Mouse (Mus musculus): ENCODE measurements around the gene Abhd6.
"Not testable (repeated sequence)": the region's sequence is repeated elsewhere in the genome, so short reads cannot be mapped to it uniquely, and the experiment has no call there.

Gene Abhd6

GRCm38 (mm10) chr14:7999030-7999429 lies 3.7 kb upstream of the Abhd6 start:
- no peak for DNase-seq (ENCODE audit: extremely low spot score)

DNA sequence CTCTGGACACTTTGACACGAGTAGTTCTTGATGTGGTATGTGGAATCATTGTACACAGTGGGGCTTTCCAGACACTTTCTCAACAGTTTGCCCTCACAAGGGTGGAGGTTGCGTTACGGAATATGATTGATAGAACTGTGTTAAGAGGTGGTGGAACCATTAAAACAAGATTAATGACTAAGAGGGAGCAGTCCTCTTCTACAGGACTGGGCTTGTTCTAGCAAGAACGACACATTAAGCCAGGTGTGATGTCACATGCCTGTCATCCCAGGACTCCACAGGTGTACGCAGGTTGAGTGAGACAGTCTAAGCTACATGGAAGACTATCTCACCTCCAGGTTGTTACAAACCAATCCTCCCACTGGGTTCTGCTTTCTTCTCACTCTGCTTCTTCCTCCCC lies 3.3 kb upstream of the Abhd6 start:
- no peak for DNase-seq (ENCODE audit: extremely low spot score)

- DNase-seq (ENCODE audit: extremely low spot score) = no peak
These were observed 2.5 kb upstream of the Abhd6 start for GRCm38 (mm10) chr14:8000247-8000646.

- DNase-seq (ENCODE audit: extremely low spot score) = no peak
These were observed 1.6 kb upstream of the Abhd6 start for GRCm38 (mm10) chr14:8000831-8001685.

DNA sequence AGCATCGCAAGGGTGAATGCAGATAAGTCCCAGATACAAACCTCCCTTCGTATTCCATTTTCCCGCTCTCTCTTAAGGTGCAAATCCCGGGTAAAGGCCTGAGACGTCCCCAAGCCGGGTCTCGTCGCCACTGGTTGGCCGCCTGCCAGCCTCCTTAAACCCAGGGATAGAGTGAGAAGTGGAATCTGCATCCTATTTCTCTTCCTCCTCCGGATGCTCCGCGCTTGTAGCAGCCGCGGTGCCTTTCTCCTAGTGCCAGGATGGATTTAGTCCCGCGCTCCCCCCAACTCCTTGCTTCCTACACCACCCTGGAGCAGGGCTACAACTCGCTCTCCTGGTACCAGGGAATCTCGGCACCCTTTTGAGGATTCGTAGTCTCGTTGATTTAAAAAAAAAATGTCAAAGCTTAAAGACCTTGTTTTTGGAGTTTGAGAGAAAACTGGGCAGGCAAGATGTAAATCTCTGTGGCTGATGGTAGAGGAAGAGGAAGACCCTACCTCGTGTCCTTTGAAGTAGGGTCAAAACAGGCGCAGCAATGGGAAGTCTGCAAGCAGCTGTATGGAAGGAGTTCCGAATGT lies 480 bp downstream of the Abhd6 start:
- no peak for DNase-seq (ENCODE audit: extremely low spot score)

- no peak for DNase-seq (ENCODE audit: extremely low spot score)
These were observed 1.3 kb downstream of the Abhd6 start for GRCm38 (mm10) chr14:8003727-8004670.

DNA sequence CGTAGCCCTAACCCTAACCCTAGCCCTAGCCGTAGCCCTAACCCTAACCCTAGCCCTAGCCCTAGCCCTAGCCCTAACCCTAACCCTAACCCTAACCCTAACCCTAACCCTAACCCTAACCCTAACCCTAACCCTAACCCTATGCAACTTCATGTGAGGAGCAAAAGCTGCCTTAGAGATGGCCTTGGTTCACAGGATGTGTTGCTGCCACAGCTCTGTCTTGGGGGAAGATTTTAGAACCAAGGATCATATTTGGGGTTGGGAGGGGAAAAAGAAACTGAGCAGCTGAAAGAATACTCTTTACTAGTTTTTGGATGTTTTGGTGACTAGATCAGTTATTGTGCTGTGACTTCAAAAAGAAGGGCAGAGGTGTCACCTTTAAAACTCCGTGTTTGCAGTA lies 3.4 kb downstream of the Abhd6 start:
- DNase-seq (ENCODE audit: extremely low spot score) = not testable (repeated sequence)

GRCm38 (mm10) chr14:8007084-8007483 lies 4.4 kb downstream of the Abhd6 start:
- DNase-seq (ENCODE audit: extremely low spot score) = no peak

GRCm38 (mm10) chr14:8007486-8007885 lies 4.8 kb downstream of the Abhd6 start:
- DNase-seq (ENCODE audit: extremely low spot score) = no peak

DNA sequence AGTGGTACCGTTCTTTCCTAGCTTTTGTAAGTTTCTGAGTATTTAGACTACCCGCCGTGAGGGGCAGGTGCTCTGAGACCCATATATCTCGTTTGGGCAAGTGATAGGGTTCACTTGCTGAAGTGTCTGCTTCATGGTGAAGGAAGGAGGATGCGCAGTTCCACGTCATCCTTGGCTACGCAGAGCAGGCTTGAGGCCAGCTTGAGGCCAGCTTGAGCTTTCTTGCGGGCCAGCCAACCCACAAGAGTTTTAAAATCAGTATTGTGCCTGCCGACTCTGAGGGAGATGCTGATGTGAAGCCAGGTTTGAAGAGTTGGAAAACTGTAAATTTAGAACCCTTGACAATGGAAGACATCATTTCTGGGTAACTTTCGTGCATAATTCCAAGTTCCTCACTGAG lies 5.2 kb downstream of the Abhd6 start:
- no peak for DNase-seq (ENCODE audit: extremely low spot score)

DNA sequence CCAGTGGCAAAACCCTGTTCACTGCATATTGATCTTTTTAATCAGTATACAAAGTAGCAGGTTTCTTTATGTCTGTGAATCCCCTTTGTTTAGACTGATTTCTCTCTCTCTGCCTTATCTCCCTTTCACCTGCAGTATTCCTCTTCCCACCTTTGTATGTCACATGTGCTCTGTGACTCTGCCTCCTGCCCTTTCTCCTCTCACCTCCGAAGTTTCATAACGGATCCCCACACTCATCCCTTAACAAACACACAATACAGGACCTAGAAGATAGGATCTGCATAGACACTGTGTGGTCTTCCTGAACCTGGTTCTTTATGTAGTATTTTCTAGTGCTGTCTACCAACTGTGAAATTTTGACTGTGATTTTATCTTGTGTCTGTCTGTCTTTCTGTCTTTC lies 8.6 kb downstream of the Abhd6 start:
- DNase-seq (ENCODE audit: extremely low spot score) = no peak

GRCm38 (mm10) chr14:8011938-8012337 lies 9.2 kb downstream of the Abhd6 start:
- no peak for DNase-seq (ENCODE audit: extremely low spot score)

- no peak for DNase-seq (ENCODE audit: extremely low spot score)
These were observed 13.1 kb downstream of the Abhd6 start for GRCm38 (mm10) chr14:8015756-8016155.

- DNase-seq (ENCODE audit: extremely low spot score) = no peak
These were observed 13.6 kb downstream of the Abhd6 start for GRCm38 (mm10) chr14:8016276-8016675.

DNA sequence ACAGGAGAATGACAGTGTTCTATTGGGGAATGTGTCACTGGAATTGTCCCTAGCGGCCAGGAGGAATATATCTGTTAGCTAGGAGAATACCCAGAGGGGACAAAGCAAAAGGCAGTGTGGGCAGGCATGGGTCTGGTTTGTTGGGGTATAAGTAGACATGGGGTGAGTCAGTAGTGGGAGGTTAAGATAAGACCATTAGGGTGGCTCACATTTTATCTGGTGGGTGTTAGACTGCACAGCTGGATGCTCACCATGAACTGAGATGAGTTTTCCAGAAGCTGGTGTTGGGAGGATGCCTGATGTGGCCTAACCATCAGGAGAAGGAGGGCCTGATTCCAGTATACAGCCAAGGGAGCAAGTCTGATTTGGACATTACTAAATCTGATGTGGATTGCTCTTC lies 14.2 kb downstream of the Abhd6 start:
- no peak for DNase-seq (ENCODE audit: extremely low spot score)

DNA sequence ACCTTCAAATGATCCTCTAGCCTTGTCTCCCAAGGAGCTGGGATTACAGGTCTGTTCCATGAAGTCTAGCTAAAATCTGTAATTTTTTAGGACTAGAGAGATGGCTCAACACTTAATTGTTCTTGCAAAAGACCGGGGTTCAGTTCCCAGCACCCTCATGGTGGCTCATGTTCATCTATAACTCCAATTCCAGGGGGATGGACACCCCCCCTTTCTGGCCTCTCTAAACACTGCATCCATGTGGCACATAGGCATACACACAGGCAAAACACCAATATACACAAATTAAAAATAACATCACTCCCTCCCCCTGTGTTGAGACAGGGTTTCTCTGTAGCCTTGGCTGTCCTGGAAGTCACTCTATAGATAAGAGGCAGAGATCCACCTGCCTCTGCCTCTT lies 17.3 kb downstream of the Abhd6 start:
- no peak for DNase-seq (ENCODE audit: extremely low spot score)

DNA sequence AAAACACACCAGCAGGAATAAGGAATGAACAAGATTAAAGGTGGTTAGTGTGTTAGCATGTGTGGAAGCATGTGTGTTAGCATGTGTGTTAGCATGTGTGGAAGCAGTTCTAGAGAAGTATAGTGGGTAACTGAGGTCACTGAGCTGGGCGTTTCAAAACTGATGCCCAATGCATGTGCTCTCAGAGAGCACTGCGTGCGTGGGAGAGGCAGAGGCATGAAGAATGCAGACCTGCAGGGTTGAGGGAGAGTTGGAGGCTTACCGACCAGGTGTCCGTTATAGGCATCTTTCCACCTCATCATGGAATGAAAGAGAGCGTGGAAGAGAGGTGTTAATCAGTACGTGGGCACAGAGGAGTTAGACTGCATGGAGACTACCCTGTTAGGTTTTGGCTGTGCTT lies 17.8 kb downstream of the Abhd6 start:
- no peak for DNase-seq (ENCODE audit: extremely low spot score)

DNA sequence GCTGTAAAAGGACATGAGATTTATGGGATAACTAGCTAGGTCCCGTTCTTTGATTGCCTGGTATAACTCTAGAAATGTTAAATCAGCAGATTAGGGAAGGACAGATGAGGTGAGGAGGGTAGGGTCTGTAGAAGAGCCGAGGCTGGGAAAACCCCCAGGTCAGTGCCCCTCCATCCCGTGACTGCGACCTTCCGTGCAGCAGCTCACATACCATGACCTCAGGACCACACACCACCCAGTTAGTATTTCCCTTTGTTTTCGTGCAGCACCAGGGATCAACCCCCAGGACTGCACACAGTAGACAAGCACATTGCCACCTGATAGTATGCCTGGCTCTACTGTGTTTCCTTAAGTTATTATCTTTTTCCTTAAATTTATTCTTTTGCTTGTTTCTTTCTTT lies 21.8 kb downstream of the Abhd6 start:
- no peak for DNase-seq (ENCODE audit: extremely low spot score)

- DNase-seq (ENCODE audit: extremely low spot score) = no peak
These were observed 22.2 kb downstream of the Abhd6 start for GRCm38 (mm10) chr14:8024936-8025335.

DNA sequence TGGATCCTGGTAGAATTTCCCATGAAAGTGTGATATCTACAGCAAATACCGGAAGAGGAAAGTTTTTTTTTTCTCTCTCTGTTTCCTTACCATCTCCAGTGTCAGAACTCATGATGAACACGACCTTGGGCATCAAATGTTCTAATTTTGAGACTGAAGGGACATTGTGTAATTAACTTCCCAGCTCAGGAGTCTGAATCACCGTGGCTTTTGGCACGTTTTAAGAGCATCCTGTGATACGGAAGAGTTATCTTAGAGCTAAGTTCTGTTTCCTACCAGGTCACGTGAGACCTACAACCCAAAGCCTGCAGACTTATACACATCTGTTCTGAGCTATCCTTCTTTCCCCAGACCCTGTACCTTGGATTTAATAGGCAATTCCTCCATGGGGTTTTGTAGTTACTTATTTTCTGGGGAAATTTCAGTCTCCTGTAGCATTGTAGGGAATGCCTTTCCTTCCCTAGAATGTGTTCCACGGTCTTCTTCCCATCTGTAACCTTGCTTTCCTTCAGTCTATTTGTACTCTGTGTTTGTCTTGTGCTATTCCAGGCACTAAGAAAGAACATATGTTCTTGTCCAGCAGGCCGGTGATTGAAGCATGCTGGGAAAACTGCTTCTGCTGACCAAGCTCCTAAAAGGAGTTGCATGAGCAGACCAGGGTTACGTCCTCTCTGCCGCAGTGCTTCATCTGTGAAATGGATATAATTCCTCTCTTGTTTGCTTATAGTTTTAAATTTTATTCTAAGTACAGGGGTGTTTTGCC lies 24.2 kb downstream of the Abhd6 start:
- DNase-seq (ENCODE audit: extremely low spot score) = no peak

DNA sequence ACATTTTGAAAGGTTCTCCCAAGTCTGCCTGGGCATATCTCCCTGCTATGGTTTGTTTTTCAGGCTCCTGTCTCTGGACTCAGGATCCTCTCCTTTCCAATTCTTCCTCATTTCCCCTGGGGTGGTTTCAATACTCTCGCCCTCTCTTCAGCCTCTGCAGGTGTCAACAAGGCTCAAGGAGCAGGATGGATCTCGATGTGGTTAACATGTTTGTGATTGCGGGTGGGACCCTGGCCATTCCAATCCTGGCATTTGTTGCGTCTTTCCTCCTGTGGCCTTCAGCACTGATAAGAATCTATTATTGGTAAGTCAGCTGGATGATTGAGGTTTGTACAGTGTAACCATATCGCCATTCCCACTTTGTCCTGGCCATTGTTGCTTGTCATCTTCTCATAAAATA lies 25.4 kb downstream of the Abhd6 start:
- DNase-seq (ENCODE audit: extremely low spot score) = no peak

DNA sequence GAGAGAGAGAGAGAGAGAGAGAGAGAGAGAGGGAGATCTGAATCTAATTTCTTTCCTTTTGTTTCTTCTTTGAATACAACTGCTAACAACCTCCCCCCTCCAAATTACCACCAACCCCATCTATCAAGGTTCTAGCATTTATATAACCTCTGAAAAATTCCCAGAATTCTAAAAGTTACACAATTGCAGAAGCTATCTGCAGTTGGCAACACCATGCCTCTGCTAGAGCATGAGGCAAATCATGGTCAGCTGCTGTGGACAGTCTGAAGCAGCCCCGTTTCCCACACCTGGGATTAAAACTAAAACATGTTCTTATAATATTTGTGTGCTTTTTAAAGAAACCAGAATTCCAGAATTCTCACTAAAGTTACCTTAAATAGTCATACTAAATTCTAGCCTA lies 27.1 kb downstream of the Abhd6 start:
- no peak for DNase-seq (ENCODE audit: extremely low spot score)
